In genomic region chr5:35278741-35279695, GRCm38 (mm10) we compare ENCODE assay signal across 9 mouse cellular contexts. TPM values are rescaled to one million over a fixed set of nuclear protein-coding genes. Genes with fewer than 3 reads are reported as not detected.
DNase-seq lines count a peak whose midpoint lies in the region; ATAC-seq and TF ChIP-seq lines count a peak whose summit lies in the region.
"Had no signal": no experiment of that assay in that cellular context is flagged by ENCODE, and none has a peak within 500 bp of the region (broad histone marks: within the 10 kb centered on the region; RNA-seq: fewer than 3 reads in every experiment).

No protein-coding gene starts in this region.

- no peaks in the 10 kb centered on the region for H3K4me1 ChIP-seq in heart, adult 2 months (ENCODE audit: control insufficient read depth, insufficient read depth, low read length)
- peaks cover 15% of the 10 kb centered on the region; the same call in 1 of the 2 replicates for H3K4me1 ChIP-seq in limb, embryonic 13.5 days

- H3K4me2 ChIP-seq in limb, embryonic 13.5 days (replicated peaks) = peak overlapping the region; percentile 90

- TF ChIP-seq EP300 in heart, adult 2 months (IDR thresholded peaks at IDR 0.05; ENCODE audit: insufficient read depth, low read depth, low read length) = no peak

- H3K79me2 ChIP-seq in heart, adult 2 months (replicated peaks; ENCODE audit: control insufficient read depth, insufficient read depth, low read length) = no peaks in the 10 kb centered on the region

- no peaks in the 10 kb centered on the region for H3K9me3 ChIP-seq in limb, embryonic 13.5 days

- peak; percentile 49 for TF ChIP-seq CTCF in heart, adult 2 months (IDR thresholded peaks at IDR 0.05)

- peak overlapping the region; percentile 32 for H3K4me3 ChIP-seq in heart, adult 2 months
- peak overlapping the region; percentile 52 for H3K4me3 ChIP-seq in limb, embryonic 13.5 days

- no peaks in the 10 kb centered on the region for H3K36me3 ChIP-seq in heart, adult 2 months (ENCODE audit: control insufficient read depth, insufficient read depth, low read length)
- no peaks in the 10 kb centered on the region for H3K36me3 ChIP-seq in limb, embryonic 13.5 days

- intact Hi-C loops in heart, adult 2 months (cut with DNase I) = loop anchor here (5.0 kb wide), 2 partner anchors 68 to 92 kb away; no protein-coding TSS in a partner anchor

- no peak overlapping the region for H3K9ac ChIP-seq in heart, adult 2 months (ENCODE audit: low read depth, low read length)
- H3K9ac ChIP-seq in limb, embryonic 13.5 days = peak overlapping the region; percentile 43; the same call in 1 of the 2 replicates

- H3K27me3 ChIP-seq in heart, adult 2 months (ENCODE audit: control insufficient read depth, insufficient read depth, low read length) = peaks cover 6% of the 10 kb centered on the region
- peaks cover 100% of the 10 kb centered on the region for H3K27me3 ChIP-seq in limb, embryonic 13.5 days

- no peak overlapping the region for H3K27ac ChIP-seq in heart, adult 2 months
- H3K27ac ChIP-seq in limb, embryonic 13.5 days = no peak overlapping the region

- WGBS in heart, adult 2 months = 1% methylated on average over 112 of the region's 118 CpGs
- under 1% methylated on average over 107 of the region's 118 CpGs for WGBS in limb, embryonic 13.5 days

- no peak; the same call in 1 of the 2 replicates for ATAC-seq in limb, embryonic 13.5 days (ENCODE audit: low FRiP score, low read depth)
- ATAC-seq in monocyte, adult 5-6 weeks (replicated peaks; ENCODE audit: insufficient number of reproducible peaks, low FRiP score, low TSS enrichment, poor library complexity, severe bottlenecking) = no peak

- DNase-seq in heart, adult 2 months = peak; percentile 20 to 31
- DNase-seq in heart, adult 11 months = no peak
- peak; percentile 84 for DNase-seq in cerebellum, adult 9-10 months
- peak; percentile 19 to 52 for DNase-seq in frontal cortex, postnatal 10 days (ENCODE audit: low spot score in 2 of 2)
- peak; percentile 8 to 19 for DNase-seq in kidney, adult 8-10 months
- peak; percentile 12 for DNase-seq in ovary, adult 18-20 months (ENCODE audit: low spot score)

- no peak for TF ChIP-seq POLR2A in heart, adult 2 months (IDR thresholded peaks at IDR 0.05; ENCODE audit: insufficient read depth, low read depth, low read length)

RNA-seq across cellular contexts. Expression of gene Adra2c, which starts 0.9 kb away (rescaled TPM):
- total RNA-seq in heart, adult 2 months (2021) = under 1 TPM; 0.43 to 0.52 TPM
- polyA plus RNA-seq in heart, adult 2 months (2012; rRNA removed) = 0.23 and 0.43 TPM in 2 replicates
- not detected in 2 replicates for polyA plus RNA-seq in limb, embryonic 13.5 days (2015; fragmentation: Nextera tagmentation; extraction: Ambion mirVana)
- total RNA-seq in monocyte, adult 5-6 weeks (2017) = not detected in 3 replicates
- polyA plus RNA-seq: C2C12 had no signal
